Mouse (Mus musculus): ENCODE results near the gene Pde4d. TPM values are rescaled to one million over a fixed set of nuclear protein-coding genes. Genes with fewer than 3 reads are reported as not detected.

The Pde4d gene
- polyA plus RNA-seq, 1 experiment from 2014 or later = 29.2 TPM

DNA sequence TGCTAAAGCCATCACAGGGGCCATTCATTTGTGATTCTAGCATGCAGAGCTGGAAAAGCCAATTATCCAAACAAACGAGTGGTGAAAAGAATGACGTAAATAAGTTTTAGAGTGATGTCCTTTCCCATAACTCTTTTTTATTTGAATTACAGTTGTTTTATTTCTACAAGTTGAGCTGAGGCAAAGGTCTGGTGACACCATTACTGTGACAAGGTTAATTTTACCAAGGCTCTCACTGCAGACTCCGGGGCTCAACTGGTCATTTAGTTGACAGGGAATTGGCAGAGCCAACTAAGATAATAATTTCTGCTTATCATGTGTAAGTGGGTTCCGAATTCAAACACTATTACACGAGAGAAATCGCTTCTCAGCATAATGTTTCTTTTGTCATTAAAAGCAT is 731.6 kb downstream of the Pde4d start:
- H3K36me3 ChIP-seq (ENCODE audit: control insufficient read depth, insufficient read depth, low read length) = no peaks in the 10 kb centered on the region
- no peak for ATAC-seq (ENCODE audit: insufficient number of reproducible peaks, insufficient read depth, low FRiP score, low read depth)
- no peaks in the 10 kb centered on the region for H3K27me3 ChIP-seq (ENCODE audit: control insufficient read depth, insufficient read depth, low read length)
- no peak overlapping the region for H3K4me3 ChIP-seq (ENCODE audit: control insufficient read depth in 1 of 2, insufficient read depth in 1 of 2, low read depth in 1 of 2, low read length in 2 of 2)
- no peak overlapping the region for H3K9ac ChIP-seq (ENCODE audit: low read length)
- H3K27ac ChIP-seq (replicated peaks in 1 of 2; ENCODE audit: control insufficient read depth in 1 of 2, insufficient read depth in 1 of 2, low read depth in 2 of 2, low read length in 2 of 2) = no peak overlapping the region
- H3K4me1 ChIP-seq (ENCODE audit: control insufficient read depth in 2 of 2, insufficient read depth in 2 of 2, low read length in 2 of 2) = no peaks in the 10 kb centered on the region
- no peak overlapping the region for H3K4me2 ChIP-seq (ENCODE audit: low read length)
- H3K9me3 ChIP-seq (ENCODE audit: control insufficient read depth, low read length) = no peaks in the 10 kb centered on the region
- WGBS = 66% methylated on average over 6 of the region's 6 CpGs

DNA sequence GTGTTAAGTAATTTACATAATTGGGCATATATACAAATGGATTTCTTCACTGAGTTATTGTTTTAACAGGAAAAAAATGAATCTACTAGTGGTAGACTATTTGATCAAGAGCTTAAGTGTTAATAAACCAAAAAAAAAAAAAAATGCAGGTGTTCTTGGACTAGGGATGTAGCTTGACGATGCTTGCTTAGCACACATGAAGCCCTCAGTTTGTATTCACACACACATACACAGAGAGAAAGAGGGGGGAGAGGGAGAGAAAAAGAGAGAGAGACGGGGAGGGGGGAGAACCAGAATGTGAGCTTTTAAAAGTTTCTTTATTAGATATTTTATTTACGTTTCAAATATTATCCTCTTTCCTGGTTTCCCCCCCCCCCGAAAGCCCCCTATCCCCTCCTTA is 740.9 kb downstream of the Pde4d start:
- no peaks in the 10 kb centered on the region for H3K9me3 ChIP-seq (ENCODE audit: control insufficient read depth, low read length)
- H3K4me2 ChIP-seq (ENCODE audit: low read length) = no peak overlapping the region
- no peaks in the 10 kb centered on the region for H3K27me3 ChIP-seq (ENCODE audit: control insufficient read depth, insufficient read depth, low read length)
- H3K4me1 ChIP-seq (ENCODE audit: control insufficient read depth in 2 of 2, insufficient read depth in 2 of 2, low read length in 2 of 2) = no peaks in the 10 kb centered on the region
- H3K36me3 ChIP-seq (ENCODE audit: control insufficient read depth, insufficient read depth, low read length) = no peaks in the 10 kb centered on the region
- H3K27ac ChIP-seq (replicated peaks in 1 of 2; ENCODE audit: control insufficient read depth in 1 of 2, insufficient read depth in 1 of 2, low read depth in 2 of 2, low read length in 2 of 2) = no peak overlapping the region
- no peak overlapping the region for H3K9ac ChIP-seq (ENCODE audit: low read length)
- 75% methylated on average over 4 of the region's 4 CpGs for WGBS
- H3K4me3 ChIP-seq (ENCODE audit: control insufficient read depth in 1 of 2, insufficient read depth in 1 of 2, low read depth in 1 of 2, low read length in 2 of 2) = no peak overlapping the region
- ATAC-seq (ENCODE audit: insufficient number of reproducible peaks, insufficient read depth, low FRiP score, low read depth) = no peak

GRCm38 (mm10) chr13:109191176-109191575 is 741.4 kb downstream of the Pde4d start:
- Histone ChIP-seq H3K4me1 (ENCODE audit: control insufficient read depth in 2 of 2, insufficient read depth in 2 of 2, low read length in 2 of 2) (no peaks in the 10 kb centered on the region), H3K27me3 (ENCODE audit: control insufficient read depth, insufficient read depth, low read length) (no peaks in the 10 kb centered on the region), H3K36me3 (ENCODE audit: control insufficient read depth, insufficient read depth, low read length) (no peaks in the 10 kb centered on the region), H3K4me2 (ENCODE audit: low read length) (no peak overlapping the region), H3K9me3 (ENCODE audit: control insufficient read depth, low read length) (no peaks in the 10 kb centered on the region), H3K9ac (ENCODE audit: low read length) (no peak overlapping the region), H3K27ac (replicated peaks in 1 of 2; ENCODE audit: control insufficient read depth in 1 of 2, insufficient read depth in 1 of 2, low read depth in 2 of 2, low read length in 2 of 2) (no peak overlapping the region), H3K4me3 (ENCODE audit: control insufficient read depth in 1 of 2, insufficient read depth in 1 of 2, low read depth in 1 of 2, low read length in 2 of 2) (no peak overlapping the region)
- ATAC-seq (ENCODE audit: insufficient number of reproducible peaks, insufficient read depth, low FRiP score, low read depth) = no peak
- WGBS = 72% methylated on average over 4 of the region's 4 CpGs

DNA sequence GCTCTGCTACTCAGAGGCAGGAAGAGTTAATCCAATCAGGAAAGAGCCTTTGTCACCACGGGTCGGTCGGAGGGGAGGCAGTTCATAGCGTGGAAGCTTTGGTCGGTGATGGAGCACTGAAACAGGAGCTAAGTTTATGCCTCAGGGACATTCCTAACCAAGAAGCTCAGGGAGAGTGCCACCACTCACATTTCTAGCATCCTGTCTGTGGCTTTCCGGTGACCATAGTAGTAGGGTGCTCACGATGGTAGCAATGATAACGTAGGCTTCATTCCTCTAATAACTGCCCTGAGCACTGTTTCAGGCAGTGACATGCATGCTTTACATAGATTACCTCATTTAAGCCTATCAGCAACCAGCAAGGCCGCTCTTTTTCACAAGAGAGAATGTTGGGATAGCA is 755.8 kb downstream of the Pde4d start:
- no peak overlapping the region for H3K9ac ChIP-seq (ENCODE audit: low read length)
- H3K4me1 ChIP-seq (ENCODE audit: control insufficient read depth in 2 of 2, insufficient read depth in 2 of 2, low read length in 2 of 2) = peaks cover 0 to 4% of the 10 kb centered on the region in 2 experiments; a peak in 1 of 4 replicates
- H3K27ac ChIP-seq (replicated peaks in 1 of 2; ENCODE audit: control insufficient read depth in 1 of 2, insufficient read depth in 1 of 2, low read depth in 2 of 2, low read length in 2 of 2) = no peak overlapping the region
- 26% methylated on average over 9 of the region's 9 CpGs for WGBS
- H3K4me2 ChIP-seq (ENCODE audit: low read length) = no peak overlapping the region
- no peaks in the 10 kb centered on the region for H3K27me3 ChIP-seq (ENCODE audit: control insufficient read depth, insufficient read depth, low read length)
- no peak for ATAC-seq (ENCODE audit: insufficient number of reproducible peaks, insufficient read depth, low FRiP score, low read depth)
- H3K9me3 ChIP-seq (ENCODE audit: control insufficient read depth, low read length) = no peaks in the 10 kb centered on the region
- H3K4me3 ChIP-seq (ENCODE audit: control insufficient read depth in 1 of 2, insufficient read depth in 1 of 2, low read depth in 1 of 2, low read length in 2 of 2) = no peak overlapping the region
- H3K36me3 ChIP-seq (ENCODE audit: control insufficient read depth, insufficient read depth, low read length) = no peaks in the 10 kb centered on the region

DNA sequence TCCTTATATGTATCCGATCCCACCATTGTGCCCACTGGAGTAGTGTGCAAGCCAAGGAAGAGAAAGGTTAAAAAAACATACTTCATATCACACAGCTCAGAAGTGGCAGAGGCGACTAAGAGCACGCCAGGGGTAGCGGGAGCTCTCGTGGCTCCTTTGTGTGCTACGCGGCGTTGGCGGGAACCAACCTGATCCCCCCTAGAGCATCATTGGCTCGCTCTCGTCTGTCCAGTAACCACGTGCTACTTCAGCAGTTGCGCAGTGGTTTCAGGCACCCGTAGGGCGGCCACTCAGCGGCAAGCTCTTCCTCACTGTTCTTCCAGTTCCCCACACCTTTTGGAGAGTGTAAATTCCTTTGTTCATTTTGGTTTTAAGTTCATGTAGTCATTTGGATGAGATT is 758.9 kb downstream of the Pde4d start:
- Histone ChIP-seq H3K36me3 (ENCODE audit: control insufficient read depth, insufficient read depth, low read length) (no peaks in the 10 kb centered on the region), H3K27me3 (ENCODE audit: control insufficient read depth, insufficient read depth, low read length) (no peaks in the 10 kb centered on the region), H3K4me3 (ENCODE audit: control insufficient read depth in 1 of 2, insufficient read depth in 1 of 2, low read depth in 1 of 2, low read length in 2 of 2) (no peak overlapping the region), H3K4me1 (ENCODE audit: control insufficient read depth in 2 of 2, insufficient read depth in 2 of 2, low read length in 2 of 2) (peaks cover 0 to 4% of the 10 kb centered on the region in 2 experiments; a peak in 1 of 4 replicates), H3K9ac (ENCODE audit: low read length) (no peak overlapping the region), H3K27ac (replicated peaks in 1 of 2; ENCODE audit: control insufficient read depth in 1 of 2, insufficient read depth in 1 of 2, low read depth in 2 of 2, low read length in 2 of 2) (no peak overlapping the region), H3K9me3 (ENCODE audit: control insufficient read depth, low read length) (no peaks in the 10 kb centered on the region), H3K4me2 (ENCODE audit: low read length) (no peak overlapping the region)
- ATAC-seq (ENCODE audit: insufficient number of reproducible peaks, insufficient read depth, low FRiP score, low read depth) = no peak
- WGBS = 90% methylated on average over 16 of the region's 16 CpGs

- Histone ChIP-seq H3K4me3 (ENCODE audit: control insufficient read depth in 1 of 2, insufficient read depth in 1 of 2, low read depth in 1 of 2, low read length in 2 of 2) (no peak overlapping the region), H3K9me3 (ENCODE audit: control insufficient read depth, low read length) (no peaks in the 10 kb centered on the region), H3K9ac (ENCODE audit: low read length) (no peak overlapping the region), H3K4me2 (ENCODE audit: low read length) (no peak overlapping the region), H3K27me3 (ENCODE audit: control insufficient read depth, insufficient read depth, low read length) (no peaks in the 10 kb centered on the region), H3K27ac (replicated peaks in 1 of 2; ENCODE audit: control insufficient read depth in 1 of 2, insufficient read depth in 1 of 2, low read depth in 2 of 2, low read length in 2 of 2) (no peak overlapping the region), H3K4me1 (ENCODE audit: control insufficient read depth in 2 of 2, insufficient read depth in 2 of 2, low read length in 2 of 2) (peaks cover 1 to 4% of the 10 kb centered on the region in 2 experiments; a peak in 2 of 4 replicates), H3K36me3 (ENCODE audit: control insufficient read depth, insufficient read depth, low read length) (no peaks in the 10 kb centered on the region)
- ATAC-seq (ENCODE audit: insufficient number of reproducible peaks, insufficient read depth, low FRiP score, low read depth) = no peak
- WGBS = 53% methylated on average over 6 of the region's 6 CpGs
Measured at GRCm38 (mm10) chr13:109209413-109209812, 759.7 kb downstream of the Pde4d start.

GRCm38 (mm10) chr13:109210403-109210802 is 760.7 kb downstream of the Pde4d start:
- no peaks in the 10 kb centered on the region for H3K36me3 ChIP-seq (ENCODE audit: control insufficient read depth, insufficient read depth, low read length)
- H3K9me3 ChIP-seq (ENCODE audit: control insufficient read depth, low read length) = no peaks in the 10 kb centered on the region
- no peak overlapping the region for H3K4me2 ChIP-seq (ENCODE audit: low read length)
- no peak for ATAC-seq (ENCODE audit: insufficient number of reproducible peaks, insufficient read depth, low FRiP score, low read depth)
- H3K9ac ChIP-seq (ENCODE audit: low read length) = no peak overlapping the region
- no peak overlapping the region for H3K27ac ChIP-seq (replicated peaks in 1 of 2; ENCODE audit: control insufficient read depth in 1 of 2, insufficient read depth in 1 of 2, low read depth in 2 of 2, low read length in 2 of 2)
- no peaks in the 10 kb centered on the region for H3K27me3 ChIP-seq (ENCODE audit: control insufficient read depth, insufficient read depth, low read length)
- no peak overlapping the region for H3K4me3 ChIP-seq (ENCODE audit: control insufficient read depth in 1 of 2, insufficient read depth in 1 of 2, low read depth in 1 of 2, low read length in 2 of 2)
- peaks cover 2 to 6% of the 10 kb centered on the region in 2 experiments; a peak in 3 of 4 replicates for H3K4me1 ChIP-seq (ENCODE audit: control insufficient read depth in 2 of 2, insufficient read depth in 2 of 2, low read length in 2 of 2)
- WGBS = 8% methylated on average over 4 of the region's 4 CpGs

- no peaks in the 10 kb centered on the region for H3K27me3 ChIP-seq (ENCODE audit: control insufficient read depth, insufficient read depth, low read length)
- peaks cover 0 to 6% of the 10 kb centered on the region in 2 experiments; a peak in 3 of 4 replicates for H3K4me1 ChIP-seq (ENCODE audit: control insufficient read depth in 2 of 2, insufficient read depth in 2 of 2, low read length in 2 of 2)
- WGBS = 31% methylated on average over 8 of the region's 8 CpGs
- ATAC-seq (ENCODE audit: insufficient number of reproducible peaks, insufficient read depth, low FRiP score, low read depth) = no peak
- no peaks in the 10 kb centered on the region for H3K36me3 ChIP-seq (ENCODE audit: control insufficient read depth, insufficient read depth, low read length)
- H3K9me3 ChIP-seq (ENCODE audit: control insufficient read depth, low read length) = no peaks in the 10 kb centered on the region
- peak overlapping the region; percentile 33 to 41 for H3K4me3 ChIP-seq (ENCODE audit: control insufficient read depth in 1 of 2, insufficient read depth in 1 of 2, low read depth in 1 of 2, low read length in 2 of 2)
- H3K27ac ChIP-seq (replicated peaks in 1 of 2; ENCODE audit: control insufficient read depth in 1 of 2, insufficient read depth in 1 of 2, low read depth in 2 of 2, low read length in 2 of 2) = no peak overlapping the region
- H3K9ac ChIP-seq (ENCODE audit: low read length) = peak overlapping the region; percentile 60
- peak overlapping the region; percentile 70 for H3K4me2 ChIP-seq (ENCODE audit: low read length)
Measured at GRCm38 (mm10) chr13:109211471-109211870, 761.7 kb downstream of the Pde4d start.
